Mouse (Mus musculus): Measurements from ENCODE around the gene Inpp5a. TPM values are rescaled to one million over a fixed set of nuclear protein-coding genes. Genes with fewer than 3 reads are reported as not detected.

The Inpp5a gene
- 10 to 100 TPM; 48.2 to 49.4 TPM for total RNA-seq (2021)
- long read RNA-seq, experiment 1, transcript Inpp5a-201 (16 exons, 2,774 nt), result minor isoform, 5 of 73 reads
- long read RNA-seq, experiment 1, transcript Inpp5a-203 (16 exons, 2,826 nt), result major isoform, 59 of 73 reads
- long read RNA-seq, experiment 1, partial matches to known transcripts, result 5 of 73 reads
- long read RNA-seq, experiment 1, other reads (novel, unspliced or antisense), result 4 of 73 reads
- long read RNA-seq, experiment 2, transcript Inpp5a-203 (16 exons, 2,826 nt), result major isoform, 61 of 79 reads
- long read RNA-seq, experiment 2, transcript Inpp5a-201 (16 exons, 2,774 nt), result minor isoform, 7 of 79 reads
- long read RNA-seq, experiment 2, partial matches to known transcripts, result 4 of 79 reads
- long read RNA-seq, experiment 2, other reads (novel, unspliced or antisense), result 7 of 79 reads

DNA sequence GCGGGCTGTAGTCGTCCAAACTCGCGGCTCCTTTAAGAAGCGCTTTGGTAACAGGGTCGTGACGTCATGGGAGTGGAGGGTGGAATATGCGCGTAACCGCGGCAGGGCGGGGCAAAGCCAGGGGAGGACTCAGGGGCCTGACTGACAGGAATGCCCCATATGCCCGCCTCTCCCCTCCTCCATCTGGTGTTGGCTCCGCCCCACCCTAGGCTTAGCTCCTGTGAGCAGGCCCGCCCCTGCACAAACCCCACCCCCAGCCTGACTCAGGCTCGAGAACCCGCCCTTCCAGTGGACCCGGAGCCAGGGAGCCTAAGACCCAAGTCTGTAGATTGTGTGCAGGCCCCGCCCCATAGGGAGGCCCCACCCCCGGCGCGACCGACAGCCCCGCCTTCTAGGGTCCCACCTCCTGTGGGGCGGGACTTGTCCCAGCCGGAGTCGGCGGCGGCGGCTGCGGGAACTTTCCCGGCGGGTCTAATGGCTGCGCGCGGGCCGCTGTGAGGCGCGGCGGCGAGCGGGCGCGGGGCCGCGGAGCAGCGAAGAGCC lies at the start of gene Inpp5a:
TSS of gene Inpp5a (plus strand) at position 440 of the 543 bp plus-strand sequence.
- intact Hi-C loops (cut with DNase I), result loop anchor here (2.0 kb wide), 1 partner anchor 86 kb away; no protein-coding TSS in a partner anchor

DNA sequence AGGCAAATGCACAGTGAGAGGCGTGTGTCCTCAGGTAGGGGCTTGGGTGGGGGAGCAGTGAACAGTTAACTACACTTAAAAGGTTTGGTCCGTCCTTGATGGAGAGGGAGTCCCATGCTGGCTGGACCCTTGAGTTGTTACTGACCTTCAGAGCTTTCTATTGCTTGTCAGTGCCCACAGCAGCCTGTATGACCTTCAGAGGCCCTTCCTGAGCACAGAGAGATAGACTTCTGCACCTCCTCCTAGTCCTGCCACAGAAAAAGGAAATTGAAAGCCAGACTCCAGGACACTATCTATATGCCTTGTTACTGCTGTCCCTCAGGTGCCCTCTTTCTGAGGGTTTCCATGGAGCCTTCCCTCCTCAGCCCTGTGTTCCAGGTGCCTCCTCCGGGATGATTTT lies 49.7 kb upstream of the Inpp5a start:
- no peak for DNase-seq (ENCODE audit: low spot score in 2 of 2)

More for the DNA sequence above, at the start of gene Inpp5a:
- DNase-seq (ENCODE audit: low spot score in 2 of 2), result peak; percentile 98 to 99

DNA sequence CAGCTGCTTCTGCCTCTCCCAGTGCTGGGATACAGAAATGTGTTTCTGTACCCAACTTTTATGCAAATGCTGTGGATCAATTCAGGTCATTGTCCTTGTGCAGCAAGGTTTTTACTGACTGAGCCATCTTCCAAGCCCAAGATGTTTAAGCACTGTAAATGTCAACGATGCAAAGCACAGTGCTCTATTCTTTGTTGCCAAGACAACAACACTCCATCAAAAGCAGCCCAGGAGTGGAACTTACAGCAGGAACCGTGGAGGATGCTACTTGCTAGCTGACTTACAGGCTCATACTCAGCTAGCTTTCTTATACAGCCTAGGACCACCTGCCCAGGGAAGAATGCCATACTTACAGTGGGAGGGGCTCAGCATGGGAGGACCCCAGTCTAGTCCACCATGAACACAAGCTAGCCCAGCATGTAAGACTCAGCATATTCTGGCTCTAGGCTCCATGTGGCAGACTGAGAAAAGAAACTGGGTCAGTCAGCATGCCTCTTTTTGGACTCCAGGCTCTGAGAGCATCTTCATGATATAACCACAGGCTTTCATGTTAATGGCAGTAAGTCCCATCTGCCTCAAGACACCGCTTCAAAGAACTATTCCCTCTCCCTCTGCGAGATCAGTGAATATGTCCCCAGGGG lies 47.8 kb upstream of the Inpp5a start:
- intact Hi-C loops (cut with DNase I), result no loop called here
- peak in 1 of 2 experiments; percentile 53 for DNase-seq (ENCODE audit: low spot score in 2 of 2)

More for the DNA sequence above, 49.7 kb upstream of the Inpp5a start:
- intact Hi-C loops (cut with DNase I), result no loop called here

DNA sequence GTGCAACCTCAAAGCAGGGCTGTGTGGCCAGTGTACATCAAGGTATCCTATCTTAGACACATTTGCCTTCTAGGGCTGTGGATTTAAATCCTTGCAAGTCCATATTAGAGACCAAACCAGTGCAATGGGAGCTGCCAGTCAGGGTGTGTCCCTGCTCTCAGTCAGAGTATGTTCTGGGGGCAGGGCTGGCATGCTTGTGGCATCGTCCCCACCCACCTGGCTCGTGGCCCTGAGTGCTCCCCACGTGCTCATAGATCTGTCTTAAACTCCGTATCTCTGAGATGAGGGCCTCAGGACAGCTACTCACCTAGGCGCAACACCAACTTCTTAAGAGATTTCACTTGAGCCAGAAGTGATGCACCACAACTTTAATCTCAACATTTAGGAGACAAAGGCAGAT lies 46.1 kb upstream of the Inpp5a start:
- intact Hi-C loops (cut with DNase I), result no loop called here
- no peak for DNase-seq (ENCODE audit: low spot score in 2 of 2)

DNA sequence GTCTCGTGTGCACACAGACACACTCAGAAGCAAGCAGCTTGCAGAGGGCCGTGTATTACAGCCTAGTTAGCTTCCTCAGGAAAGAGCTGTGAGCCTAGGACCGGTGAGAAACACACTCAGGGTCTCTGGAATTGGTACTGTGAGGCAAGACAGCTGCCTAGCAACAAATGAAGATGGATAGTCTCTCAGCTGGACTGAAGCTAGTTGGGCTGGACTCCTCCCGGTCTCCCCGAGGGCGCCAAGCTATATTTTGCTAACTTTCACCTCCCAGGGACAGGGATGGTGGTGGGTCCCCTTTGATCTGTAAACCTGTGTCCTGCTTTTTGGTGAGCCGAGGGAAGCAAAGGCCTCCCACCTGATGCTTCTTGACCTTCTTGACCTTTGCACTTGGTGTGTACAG lies 41.9 kb upstream of the Inpp5a start:
- DNase-seq (ENCODE audit: low spot score in 2 of 2), result no peak
- intact Hi-C loops (cut with DNase I), result no loop called here

DNA sequence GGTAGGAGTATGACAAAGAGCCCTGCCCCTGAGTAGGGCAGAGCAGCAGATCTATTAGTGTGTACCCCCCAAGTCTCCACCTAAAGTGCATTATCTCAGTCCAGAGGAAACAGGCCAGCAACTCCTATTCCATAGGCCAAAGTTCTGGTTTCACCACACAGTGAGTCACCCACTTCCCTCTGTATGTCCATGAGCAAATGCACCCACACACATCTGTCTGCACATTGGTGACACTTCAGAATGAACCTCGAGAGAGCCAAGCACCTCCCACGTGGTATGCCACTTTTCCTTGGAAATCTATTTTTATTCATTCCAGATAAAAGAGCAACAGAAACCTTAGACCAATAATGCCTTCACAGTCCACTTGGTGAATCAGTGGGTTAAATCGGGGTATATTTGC lies 38.3 kb upstream of the Inpp5a start:
- intact Hi-C loops (cut with DNase I), result no loop called here
- DNase-seq (ENCODE audit: low spot score in 2 of 2), result peak in 1 of 2 experiments; percentile 58

DNA sequence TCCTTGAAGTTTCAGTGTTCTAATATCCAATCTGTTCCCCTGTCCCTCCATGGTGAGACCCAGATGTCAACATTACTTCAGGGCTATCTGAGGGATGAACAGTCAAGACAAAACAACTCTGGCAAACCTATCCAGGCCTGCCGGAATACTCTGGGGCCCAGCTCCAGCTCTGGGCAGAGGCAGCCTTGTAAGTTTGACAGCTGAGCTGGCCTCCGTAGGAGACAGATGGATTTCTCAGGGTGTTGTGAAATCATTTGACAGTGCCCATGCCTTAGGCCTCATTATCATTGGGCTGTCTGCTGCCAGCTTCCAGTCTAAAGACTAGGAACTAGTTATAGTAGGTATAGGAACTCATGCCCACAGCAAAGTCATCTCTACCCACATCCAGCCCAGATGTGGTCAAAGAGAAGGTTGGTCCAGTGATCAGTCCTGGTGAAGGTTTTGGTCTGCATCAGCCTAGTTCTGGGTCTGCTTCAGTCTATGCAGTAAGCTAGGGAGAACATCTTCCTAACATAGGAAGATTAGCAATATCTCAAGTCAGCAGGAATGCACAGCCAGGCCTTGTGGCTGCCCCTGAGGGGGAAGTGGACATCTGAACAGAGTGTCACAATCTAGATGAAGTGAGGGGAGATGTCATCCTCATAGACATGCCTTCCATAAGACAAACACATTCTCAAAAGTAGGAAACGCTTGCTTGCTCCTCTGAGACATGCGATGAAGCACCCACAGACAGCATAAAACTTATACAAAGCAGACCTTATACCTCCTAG lies 34.4 kb upstream of the Inpp5a start:
- intact Hi-C loops (cut with DNase I), result no loop called here
- no peak for DNase-seq (ENCODE audit: low spot score in 2 of 2)

DNA sequence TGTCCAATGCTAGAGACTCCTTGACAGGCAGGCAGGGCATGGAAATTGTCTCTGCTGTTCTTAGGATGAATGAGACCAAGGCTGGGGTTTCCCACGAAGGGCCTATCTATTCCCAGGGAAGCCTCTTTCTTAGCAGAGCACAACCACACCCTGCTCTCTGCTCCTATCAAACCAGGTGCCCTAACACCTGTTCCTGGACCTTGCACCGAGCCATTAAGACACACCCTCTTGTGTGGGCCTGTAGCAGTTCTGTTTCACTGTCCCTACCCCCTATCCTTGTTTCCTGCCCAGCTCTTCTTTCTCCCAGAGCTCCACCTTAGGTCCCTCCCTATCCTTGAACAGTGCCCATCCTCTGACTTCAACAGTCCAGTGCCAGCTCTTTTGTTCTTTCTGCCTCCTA lies 31.9 kb upstream of the Inpp5a start:
- intact Hi-C loops (cut with DNase I), result no loop called here
- no peak for DNase-seq (ENCODE audit: low spot score in 2 of 2)

DNA sequence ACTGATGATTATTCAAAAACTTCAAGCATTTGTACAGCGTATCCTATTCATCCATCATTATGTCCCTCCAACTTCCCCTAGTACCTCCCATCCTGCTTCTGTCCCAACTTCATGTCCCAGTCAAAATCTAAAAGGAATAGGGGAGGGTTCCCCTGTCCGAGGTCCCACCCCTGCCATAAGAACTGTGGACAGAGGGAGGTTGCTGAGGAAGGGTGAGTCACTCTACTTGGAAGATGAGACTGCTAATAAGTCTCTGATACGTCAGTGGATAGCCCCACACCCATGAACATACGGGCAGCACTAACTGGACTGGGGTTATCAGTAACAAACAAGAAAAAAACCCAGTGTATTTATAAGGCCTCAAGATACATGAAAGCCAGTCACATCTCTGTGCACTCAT lies 29.0 kb upstream of the Inpp5a start:
- no peak for DNase-seq (ENCODE audit: low spot score in 2 of 2)
- intact Hi-C loops (cut with DNase I), result no loop called here

DNA sequence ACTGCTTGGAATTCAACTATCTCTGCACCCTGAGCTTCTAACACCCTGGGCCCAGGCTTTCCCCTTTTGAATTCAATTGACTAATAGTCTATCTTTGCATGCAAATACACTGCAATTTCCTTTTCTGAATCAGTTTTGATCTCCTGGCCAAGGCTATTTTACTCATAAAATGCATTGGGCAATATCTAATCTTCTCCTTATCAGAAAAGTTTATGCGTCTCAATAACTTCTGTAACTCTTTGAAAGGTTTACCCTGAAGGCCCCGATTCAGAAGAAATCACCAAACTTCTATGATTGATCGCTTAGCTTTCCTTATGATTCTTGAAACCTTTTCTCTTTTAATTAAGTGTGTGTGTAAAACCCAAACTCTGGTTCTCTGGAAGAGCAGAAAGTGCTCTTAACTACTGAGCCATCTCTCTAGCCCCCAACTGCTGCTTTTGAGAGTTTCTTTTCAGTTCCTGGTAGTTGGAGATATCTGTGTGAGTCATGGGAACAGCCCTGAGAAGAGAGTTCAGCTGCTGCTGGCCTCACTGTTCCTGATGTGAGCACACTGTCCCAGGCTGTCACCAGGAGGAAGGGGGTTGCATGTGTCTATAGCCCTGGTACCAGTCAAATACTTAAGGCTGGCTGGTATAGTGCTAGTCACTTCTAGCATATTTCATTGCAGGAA lies 27.9 kb upstream of the Inpp5a start:
- DNase-seq (ENCODE audit: low spot score in 2 of 2), result no peak
- intact Hi-C loops (cut with DNase I), result no loop called here

DNA sequence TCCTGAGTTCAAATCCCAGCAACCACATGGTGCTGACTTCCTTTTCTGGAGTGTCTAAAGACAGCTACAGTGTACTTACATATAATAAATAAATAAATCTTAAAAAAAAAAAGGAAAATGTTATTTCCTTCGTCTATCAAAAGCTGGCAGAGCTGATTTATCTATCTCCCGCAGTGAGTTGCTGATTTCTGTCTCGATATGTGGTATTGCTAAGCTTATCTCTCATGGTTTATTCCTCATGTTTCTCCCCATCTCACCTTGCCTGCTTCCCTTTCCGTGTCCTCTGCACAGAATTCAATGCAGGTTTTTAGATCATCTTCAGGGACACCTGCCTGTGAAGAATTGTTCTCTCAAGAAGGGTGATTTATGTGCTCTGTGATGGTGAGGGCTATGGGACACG lies 27.1 kb upstream of the Inpp5a start:
- intact Hi-C loops (cut with DNase I), result no loop called here

DNA sequence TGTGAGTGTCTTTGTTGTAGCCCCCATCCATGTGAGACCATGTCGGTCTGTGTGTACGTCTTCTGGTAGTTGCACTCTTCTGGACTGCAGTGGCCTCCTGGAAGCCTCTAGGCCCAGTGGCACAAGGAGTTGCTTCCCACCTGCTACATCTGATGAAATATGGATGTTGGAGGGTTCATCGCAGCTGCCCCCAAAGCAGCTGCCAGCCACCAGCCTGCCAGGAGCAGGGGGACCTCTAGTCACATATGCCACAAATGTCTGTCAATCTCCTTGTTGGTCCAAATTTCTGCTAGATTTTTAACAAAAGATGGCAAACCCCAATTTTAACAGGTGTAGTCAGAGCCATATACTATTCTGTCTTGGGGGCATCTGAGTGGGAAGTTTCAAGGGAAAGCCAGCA lies 26.4 kb upstream of the Inpp5a start:
- intact Hi-C loops (cut with DNase I), result no loop called here
- no peak for DNase-seq (ENCODE audit: low spot score in 2 of 2)

More for the DNA sequence above, 27.1 kb upstream of the Inpp5a start:
- no peak for DNase-seq (ENCODE audit: low spot score in 2 of 2)

DNA sequence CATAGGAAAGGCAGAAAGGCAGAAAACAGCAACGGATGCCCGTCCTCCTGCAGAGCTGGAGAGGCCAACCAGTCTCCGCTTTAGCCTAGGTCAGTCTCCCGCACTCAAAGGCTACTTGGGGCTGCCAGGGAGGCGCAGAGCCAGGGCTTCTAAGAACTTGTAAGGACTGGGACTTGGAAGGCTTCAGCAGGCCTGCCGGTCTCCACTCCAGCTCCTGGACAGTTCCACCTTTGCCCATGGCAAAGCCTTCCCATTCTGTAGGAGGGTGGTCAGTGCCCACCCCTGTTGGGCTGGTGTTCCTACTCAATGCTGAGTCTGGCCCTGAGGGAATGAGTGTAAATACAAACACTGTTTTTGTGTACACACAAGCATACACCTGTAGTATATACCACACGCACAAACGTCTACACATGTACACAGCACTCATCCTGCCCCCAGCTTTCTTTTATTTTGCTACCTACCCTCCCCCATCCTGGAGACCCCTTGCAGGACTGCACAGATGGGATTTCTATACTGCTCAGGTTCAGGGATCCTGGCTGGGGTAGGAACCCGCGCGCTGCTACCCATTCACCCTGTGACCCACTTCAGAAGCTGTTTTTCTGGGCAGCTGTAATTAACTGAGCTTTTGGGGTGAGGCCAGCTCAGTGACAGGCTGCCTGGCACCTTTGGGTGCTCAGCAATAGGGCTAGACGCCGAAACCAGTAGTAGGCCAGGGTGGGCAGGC lies 25.5 kb upstream of the Inpp5a start:
- intact Hi-C loops (cut with DNase I), result no loop called here
- DNase-seq (ENCODE audit: low spot score in 2 of 2), result no peak

DNA sequence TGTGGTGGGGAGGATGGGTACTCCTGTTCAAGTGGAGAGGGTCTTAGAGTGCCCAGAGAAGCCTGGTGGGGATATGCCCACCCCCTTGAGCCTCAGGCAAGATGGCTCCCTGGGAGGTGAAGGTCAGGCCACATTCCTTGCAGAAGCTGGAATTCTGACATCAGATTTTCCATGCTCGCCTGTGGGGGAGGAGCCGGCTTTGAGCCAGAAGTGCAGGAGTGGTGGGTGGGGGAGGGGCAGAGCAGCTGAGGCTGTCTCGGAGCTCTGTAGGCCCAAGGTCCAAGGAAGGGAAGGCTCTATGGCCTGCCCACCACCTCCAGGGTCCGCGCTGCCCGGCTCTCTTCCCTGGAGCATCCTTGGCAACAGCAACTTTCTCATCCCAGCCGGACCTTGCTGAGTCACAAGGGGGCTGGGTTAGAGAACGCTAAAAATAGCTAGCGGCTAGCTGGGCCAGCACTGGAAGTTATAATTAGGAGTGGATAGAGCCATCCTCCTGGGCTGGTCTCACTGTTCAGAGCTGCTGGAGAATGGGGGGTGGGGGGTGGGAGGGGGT lies 24.8 kb upstream of the Inpp5a start:
- peak; percentile 55 to 66 for DNase-seq (ENCODE audit: low spot score in 2 of 2)
- intact Hi-C loops (cut with DNase I), result no loop called here

DNA sequence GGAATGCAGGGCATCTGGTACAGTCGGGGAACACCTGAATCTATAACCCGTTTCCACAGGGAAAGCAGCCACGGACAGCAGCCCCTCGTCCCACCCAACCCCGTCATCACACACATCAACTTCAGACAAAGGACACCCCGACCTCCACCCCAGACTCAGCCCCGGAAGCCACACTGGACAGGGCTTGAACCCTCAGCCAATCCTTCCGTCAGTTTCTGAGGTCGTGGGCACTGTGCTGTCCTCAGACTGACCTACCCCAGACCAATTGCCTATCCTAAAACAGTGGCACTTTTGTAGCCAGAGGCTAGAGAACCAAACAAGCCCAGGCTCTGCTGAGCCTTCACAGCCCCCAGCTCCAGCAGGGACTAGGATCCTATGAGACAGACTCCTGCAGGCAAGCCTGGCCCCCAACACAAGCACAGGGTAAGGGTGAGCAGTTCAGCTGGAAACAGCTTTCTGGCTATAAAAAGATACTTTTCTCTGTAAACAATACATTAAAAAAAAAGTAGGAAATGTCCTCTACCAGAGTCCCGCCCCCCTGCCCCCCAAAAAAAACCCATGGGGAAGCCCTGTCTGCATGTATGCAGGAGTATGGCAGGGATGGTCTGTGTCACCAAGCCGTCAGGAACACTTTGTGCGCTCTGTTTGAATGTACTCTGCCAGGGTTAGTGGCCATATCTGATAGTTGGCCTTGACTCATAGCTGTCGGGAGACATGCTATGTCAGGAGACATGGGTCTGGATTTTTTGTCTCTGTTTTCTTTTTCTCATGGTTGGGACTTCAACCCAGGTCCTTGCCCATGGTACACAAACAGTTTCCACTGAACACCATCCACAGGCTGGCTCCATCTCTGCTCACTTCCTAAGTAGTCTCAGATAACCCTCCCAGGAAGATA lies 23.7 kb upstream of the Inpp5a start:
- intact Hi-C loops (cut with DNase I), result no loop called here
- no peak for DNase-seq (ENCODE audit: low spot score in 2 of 2)

DNA sequence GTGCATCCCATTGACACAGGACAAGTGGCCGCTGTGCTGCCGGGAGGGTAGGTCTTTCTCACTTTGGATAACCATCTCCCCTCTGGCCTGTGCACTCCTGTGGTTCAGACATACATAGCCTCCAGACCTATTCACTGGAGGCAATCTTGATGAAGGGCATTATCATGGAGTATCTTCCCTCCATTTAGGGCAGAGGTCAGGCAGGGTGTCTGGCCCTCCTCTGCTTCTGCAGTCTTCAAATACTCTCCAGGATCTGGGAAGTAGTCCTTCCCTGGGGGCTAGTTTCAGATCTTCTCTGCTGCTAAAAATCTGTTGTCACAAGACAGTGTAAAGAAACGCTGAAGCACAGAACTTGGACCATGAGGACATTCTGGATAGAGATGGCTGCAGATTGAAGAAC lies 22.8 kb upstream of the Inpp5a start:
- intact Hi-C loops (cut with DNase I), result no loop called here
- DNase-seq (ENCODE audit: low spot score in 2 of 2), result no peak

DNA sequence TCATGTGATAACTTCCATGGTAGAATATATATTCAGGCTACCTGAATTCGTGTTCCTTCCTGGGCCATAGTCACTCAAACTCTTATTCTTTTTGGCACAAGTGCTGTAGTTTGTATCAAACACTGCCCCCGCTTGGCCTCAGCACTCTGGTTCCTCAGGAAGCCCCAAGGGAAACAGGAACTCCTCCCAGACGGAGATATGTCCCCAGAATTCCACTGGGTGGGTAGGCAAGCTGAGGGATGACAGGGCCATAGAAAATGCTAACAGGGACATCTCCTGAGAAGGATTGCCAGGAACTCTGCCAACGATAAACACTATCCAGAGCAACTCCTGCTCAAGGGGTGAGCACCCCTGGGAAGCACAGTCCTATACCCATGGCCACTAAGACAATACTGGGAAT lies 22.4 kb upstream of the Inpp5a start:
- DNase-seq (ENCODE audit: low spot score in 2 of 2), result no peak
- intact Hi-C loops (cut with DNase I), result no loop called here

DNA sequence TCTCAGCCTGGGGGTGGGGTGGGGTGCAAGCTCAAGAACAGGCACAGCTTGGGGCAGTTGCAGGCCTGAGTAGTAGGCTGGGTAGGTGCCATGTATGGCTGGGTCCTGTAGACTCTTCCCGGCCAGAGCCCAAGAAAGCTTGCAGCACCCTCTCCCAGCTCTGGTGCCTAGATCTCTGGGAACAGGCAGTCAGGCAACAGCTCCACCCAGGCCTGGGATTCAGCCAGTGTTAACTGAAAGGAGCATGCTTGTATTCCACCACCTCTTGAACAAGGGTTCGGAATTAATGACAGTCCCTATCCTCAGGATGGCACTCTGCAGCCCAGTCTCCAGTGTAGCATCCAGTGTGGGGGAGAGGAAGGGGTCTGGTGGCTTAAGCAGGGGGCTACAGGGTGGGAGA lies 20.7 kb upstream of the Inpp5a start:
- intact Hi-C loops (cut with DNase I), result no loop called here
- no peak for DNase-seq (ENCODE audit: low spot score in 2 of 2)
